Mouse (Mus musculus): ENCODE data around the gene Nfkbib.

- TF ChIP-seq POLR2A (IDR thresholded peaks at IDR 0.05; ENCODE audit: borderline replicate concordance, low read depth, low read length) (no peak), CTCF (IDR thresholded peaks at IDR 0.05; ENCODE audit: low read depth, low read length) (no peak)
These were observed 27.5 kb downstream of the Nfkbib start for GRCm38 (mm10) chr7:28739829-28740228.
